Mouse (Mus musculus) ovary, postnatal 36 days (tissue): Measurements from ENCODE around the gene Clec2l.

Experiments
- DNase-seq: peaks from one replicate; pipeline ENCODE4 v3.0.0; 2022; ENCODE audit warnings: low spot score, mixed read lengths

Clec2l gene

DNA sequence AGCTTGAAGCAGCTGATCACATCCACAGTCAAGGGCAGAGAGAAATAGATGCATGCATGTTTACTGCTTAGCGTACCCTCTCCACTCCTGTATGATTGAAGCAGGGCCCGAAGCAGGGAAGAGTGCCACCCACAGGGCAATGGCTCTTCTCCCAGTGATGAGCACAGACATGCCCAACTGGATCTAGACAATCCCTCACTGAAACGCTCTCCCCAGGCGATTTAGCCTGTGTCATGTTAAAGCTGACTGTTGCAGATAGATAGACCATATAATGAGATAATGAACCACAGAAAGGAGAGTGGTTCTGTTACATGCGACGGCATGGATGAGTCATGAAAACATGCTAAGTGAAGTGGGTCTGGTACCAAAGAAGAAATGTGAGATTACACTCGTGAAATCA, 8.4 kb downstream of the Clec2l start:
- DNase-seq = no peak

DNA sequence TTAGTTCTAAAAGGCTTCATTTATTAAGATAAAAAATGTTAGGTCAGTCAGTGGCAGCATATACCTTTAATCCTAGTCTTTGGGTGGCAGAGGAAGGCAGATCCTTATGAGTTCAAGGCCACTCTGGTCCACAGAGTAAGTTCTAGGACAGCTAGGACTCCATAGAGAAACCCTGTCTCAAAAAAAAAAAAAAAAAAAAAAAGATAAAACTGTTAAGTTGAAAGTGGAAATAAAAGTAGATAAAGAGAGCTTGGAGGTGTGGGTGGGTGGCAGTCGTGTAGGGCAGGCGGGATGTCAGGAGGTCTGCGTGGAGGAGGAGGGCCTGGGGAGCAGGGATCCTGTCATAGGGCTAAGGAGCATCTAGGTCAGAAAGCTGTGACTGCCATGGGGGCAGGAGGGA, 9.1 kb downstream of the Clec2l start:
- DNase-seq = no peak

DNA sequence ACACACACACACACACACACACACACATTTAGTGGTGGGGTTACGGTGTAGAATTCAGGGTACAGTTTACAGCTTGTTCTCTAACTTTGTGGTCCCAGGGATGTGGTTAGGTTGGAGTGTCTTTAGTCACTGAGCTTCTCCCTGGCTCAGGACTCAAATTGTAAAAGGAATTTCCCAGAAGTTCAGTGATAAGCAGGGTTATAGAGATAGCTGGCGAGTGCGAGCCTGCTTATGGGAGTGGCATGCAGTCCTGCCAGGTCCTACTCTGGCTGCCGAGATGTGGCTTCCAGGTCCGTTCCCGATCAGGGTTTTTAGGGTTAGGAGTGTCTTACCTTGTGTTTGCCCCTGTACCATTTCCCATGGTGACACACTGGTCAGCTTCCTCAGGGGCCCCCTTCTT, 13.3 kb downstream of the Clec2l start:
- no peak for DNase-seq

GRCm38 (mm10) chr6:38676723-38677122, 13.9 kb downstream of the Clec2l start:
- no peak for DNase-seq

- DNase-seq = no peak
Observed at GRCm38 (mm10) chr6:38677629-38678028, 14.8 kb downstream of the Clec2l start.

GRCm38 (mm10) chr6:38682532-38682931, 19.7 kb downstream of the Clec2l start:
- no peak for DNase-seq

GRCm38 (mm10) chr6:38687216-38687615, 24.3 kb downstream of the Clec2l start:
- DNase-seq = no peak

- no peak for DNase-seq
Observed at GRCm38 (mm10) chr6:38688841-38689240, 26.0 kb downstream of the Clec2l start.

DNA sequence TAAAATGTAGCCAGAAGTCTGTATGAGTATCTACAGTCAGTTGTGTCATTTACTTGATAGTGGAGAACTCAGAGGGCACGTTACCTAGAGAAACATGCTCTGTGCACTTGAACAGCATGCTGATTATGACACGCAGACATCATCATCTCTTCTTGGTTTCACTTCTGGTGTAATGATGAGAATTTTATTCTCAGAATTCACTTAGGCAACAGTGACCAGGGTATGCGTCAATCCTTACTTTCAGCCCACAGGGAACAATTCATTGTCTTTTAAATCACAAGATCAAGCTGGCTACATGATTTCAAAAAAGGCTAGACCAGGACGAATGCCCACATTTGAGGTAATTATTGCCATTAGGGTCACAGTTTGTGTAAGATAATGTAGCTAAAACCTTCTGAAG, 27.7 kb downstream of the Clec2l start:
- DNase-seq = no peak

DNA sequence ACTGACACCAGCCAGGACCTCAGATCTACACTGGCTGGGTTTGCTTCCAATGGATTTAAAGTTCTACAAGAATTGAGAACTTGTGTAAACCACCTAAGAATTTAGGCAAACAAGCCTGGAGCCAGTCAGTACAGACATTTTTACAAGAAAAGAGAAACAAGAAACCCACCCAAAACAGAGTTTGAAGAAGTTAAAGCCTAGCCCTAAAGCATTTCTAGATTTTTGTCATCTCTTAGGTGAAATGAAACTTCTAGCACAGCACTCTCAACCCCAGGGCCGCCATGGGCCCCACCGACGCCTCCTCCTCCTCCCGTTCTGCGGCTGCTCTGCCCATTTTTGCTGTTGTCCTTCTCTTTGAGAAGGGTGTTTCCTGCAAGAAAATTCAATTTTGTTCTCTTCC, 28.2 kb downstream of the Clec2l start:
- no peak for DNase-seq

DNA sequence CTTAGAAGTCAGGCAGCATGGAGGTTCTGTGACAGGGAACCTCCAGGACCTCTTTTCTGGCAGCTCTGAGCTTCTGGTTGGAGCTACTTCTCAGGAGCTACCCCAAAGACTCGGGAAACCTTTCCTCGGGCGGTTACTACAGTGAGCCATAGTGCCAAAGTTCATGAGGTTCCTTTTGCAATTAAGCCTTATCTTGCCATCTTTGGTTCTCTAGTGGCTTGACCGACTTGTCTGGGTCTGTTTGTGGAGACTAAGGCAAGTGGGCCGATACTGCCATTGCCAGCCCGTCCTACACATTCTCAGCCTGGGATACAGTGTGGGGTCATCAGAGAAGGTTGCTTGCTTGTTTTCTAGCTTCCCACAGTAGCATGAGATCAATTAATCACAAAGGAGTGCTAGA, 29.7 kb downstream of the Clec2l start:
- DNase-seq = no peak

- peak; percentile 69 for DNase-seq
Observed at GRCm38 (mm10) chr6:38695380-38696054, 32.6 kb downstream of the Clec2l start.

GRCm38 (mm10) chr6:38696570-38696969, 33.7 kb downstream of the Clec2l start:
- no peak for DNase-seq

GRCm38 (mm10) chr6:38698233-38698889, 35.5 kb downstream of the Clec2l start:
- DNase-seq = no peak

- DNase-seq = no peak
Observed at GRCm38 (mm10) chr6:38701421-38701820, 38.6 kb downstream of the Clec2l start.

DNA sequence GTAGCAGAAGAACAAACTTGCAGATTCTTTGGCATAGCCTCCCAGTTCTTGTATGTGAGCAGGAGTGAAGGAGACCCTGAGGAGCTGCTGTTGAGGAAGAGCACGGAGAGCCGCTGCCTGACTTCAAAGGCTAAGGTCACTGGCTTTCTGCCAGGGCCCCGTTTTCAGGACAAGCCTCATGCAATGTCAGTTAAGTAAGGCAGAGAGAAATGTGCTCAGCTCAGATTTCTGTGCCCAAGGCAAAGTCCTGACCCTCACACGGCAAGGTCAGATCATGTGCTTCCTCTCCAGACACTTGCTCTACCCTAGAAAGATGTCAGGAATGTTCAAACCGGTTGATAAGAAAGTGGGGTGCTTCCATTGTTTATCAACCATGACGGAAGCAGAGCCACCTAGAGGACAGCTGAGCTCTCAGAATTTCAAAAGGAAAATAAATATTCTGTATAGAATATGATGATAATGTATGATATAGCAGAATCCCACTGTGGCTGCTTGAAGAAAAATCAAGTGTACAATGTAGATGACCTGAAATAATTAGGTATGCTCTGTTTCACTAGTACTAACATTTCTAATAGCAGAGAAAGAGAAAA, 40.0 kb downstream of the Clec2l start:
- DNase-seq = peak; percentile 54

DNA sequence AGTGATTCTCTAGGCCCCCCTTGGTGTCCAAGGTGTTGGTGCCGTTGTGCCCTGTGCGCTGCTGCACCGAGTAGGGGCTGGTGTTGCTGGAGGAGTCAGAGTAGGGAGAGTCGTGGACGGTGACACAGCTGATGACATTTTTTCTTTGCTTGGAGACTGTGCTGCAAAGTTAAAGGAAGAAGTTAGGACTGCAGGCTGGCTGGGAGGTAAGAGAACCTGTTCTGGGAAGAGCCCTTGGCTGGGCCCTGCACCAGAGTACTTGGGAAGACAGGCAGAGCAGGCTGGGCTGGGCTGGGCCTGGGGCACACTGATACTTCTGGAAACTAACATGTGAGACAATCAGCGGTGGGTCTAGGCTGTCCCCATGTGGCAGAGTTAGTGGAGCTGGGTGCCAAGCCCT, 40.7 kb downstream of the Clec2l start:
- no peak for DNase-seq

- DNase-seq = no peak
Observed at GRCm38 (mm10) chr6:38704264-38704984, 41.6 kb downstream of the Clec2l start.

- no peak for DNase-seq
Observed at GRCm38 (mm10) chr6:38710449-38710848, 47.6 kb downstream of the Clec2l start.

DNA sequence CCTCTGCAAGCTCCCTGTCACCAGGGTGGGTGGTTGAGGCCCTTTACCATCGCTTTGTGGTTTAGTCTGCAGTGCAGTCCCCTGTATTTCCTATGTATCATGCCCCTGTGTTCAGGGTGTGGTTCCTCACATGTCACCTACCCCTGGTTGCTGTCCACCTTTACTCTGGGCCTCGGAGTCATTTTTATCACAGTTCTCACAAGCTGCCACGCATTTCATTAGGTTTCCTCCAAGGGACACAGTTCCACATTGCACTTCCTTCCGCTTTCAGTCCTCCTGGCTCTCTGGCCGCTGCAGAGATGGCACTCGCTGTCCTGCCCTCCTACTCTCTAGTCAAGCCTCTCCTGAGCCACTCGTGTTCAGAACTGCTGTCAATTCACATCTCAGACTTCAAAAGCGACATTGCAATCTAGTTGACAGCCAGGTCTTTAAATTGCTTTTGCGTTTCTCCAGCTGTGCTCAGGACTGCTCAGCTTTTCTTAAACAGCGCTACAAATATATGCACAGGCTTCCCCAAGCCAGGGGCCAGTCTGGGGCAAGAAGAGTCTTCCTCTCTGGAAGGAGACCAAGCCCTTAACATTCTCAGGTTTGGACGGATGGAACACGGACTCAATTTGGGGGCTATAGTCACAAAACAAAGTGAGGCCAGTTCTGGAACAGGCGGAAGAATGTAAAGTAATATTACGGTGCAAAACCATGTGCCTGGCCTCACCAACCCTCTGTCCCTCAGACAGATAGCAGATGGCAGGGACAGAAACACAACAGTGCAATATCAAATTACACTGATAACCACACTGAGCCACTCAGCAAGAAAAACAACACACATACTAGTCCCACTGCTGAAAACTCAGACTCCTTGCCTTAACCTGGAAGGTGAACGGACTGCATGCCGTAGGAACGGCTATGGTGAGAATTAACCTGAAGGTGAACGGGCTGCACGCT, 51.4 kb downstream of the Clec2l start:
- no peak for DNase-seq

GRCm38 (mm10) chr6:38715881-38716280, 53.0 kb downstream of the Clec2l start:
- DNase-seq = no peak

- no peak for DNase-seq
Observed at GRCm38 (mm10) chr6:38718625-38719024, 55.8 kb downstream of the Clec2l start.
